Mouse (Mus musculus) lung, adult 10 weeks (tissue): Measurements from ENCODE around the gene Fkbp9. TPM values are rescaled to one million over a fixed set of nuclear protein-coding genes. Genes with fewer than 3 reads are reported as not detected.

Experiments used
- polyA plus RNA-seq: library from polyadenylated mRNA; stranded (reverse); fragments of 350-450 nt; fragmentation: Illumina TruSeq; extraction: RNeasy Lipid Tissue Mini Kit (QIAGEN cat#74804); gene quantifications from one replicate; pipeline ENCODE4 v1.2.3, GENCODE M21; 2014; ENCODE audit warnings: low read depth, low replicate concordance; ENCODE audit not compliant: insufficient read depth

Fkbp9 gene
- 79.3 TPM for polyA plus RNA-seq

DNA sequence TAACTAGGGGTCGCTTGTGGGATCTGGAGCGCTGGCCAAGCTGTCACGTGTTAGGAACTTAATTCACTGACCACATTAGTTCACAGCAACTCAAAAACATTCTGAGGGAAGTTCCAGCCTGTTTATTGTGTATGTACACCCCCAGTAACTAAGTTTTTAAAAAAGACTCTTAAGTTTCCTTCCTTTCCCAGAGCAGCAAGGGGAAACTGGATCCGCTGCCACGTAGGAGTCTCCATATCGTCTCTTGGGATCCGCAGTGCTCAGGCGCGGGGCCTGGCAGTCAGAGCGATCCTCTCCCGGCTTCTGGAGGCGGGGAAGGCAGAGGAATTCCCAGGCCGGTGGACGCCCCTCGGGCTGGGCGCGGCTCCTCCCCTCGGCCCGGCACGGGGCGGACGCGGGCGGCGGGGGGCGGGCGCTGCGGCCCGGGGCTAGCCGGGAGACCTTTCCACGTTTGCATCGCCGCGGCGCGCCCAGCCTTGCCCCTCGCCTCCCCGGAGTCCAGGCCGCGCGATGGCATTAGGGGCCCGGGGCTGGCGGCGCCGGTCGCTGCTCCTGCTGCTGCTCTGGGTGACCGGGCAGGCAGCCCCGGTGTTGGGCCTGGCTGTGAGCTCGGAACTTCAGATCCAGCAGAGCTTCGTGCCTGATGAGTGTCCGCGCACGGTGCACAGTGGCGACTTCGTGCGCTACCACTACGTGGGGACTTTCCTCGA, at the start of gene Fkbp9:
Gene Fkbp9, plus strand, starts transcription at position 363 of the 710 bp plus-strand sequence.

DNA sequence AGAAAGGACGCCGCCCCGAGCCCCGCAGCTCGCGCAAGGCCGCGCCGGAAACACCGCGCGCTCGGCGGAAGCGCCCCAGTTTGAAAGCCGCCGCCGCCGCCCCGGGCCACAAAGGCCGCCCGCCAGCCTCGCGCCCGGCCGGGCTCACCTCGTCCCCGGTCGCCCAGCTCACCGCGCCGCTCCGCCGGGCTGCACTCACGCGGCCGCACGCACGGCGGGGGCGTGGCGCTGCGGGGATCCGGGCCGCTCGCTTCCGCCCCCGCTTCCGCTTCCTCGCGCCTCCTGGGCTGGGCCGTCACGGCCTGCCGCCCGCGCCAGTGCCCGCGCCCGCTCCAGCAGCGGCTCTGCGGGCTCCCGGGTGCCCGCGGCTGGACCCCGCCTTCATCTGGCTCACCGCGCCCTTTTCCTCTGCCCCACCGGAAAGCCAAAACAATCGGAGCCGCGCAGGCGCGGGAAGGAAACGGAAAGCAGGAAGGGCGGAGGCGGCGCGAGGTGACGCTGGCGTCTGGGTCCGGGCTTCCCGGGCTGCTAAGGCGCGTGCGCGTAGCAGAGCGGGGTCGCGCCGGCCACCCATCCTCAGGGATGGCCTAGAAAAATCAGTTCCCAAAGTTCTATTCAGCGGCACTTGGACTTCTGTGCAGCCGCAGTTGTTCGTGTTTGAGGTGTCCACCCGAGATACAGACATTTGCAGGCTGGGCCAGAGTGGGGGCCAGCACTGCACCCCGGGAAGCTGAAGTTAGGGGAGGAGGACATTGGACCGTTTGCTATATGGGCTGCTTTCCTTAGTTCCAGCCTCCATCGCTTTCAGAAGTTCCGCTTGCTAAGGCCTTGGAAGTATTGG, 34.3 kb upstream of the Fkbp9 start, which contains the start of gene Kbtbd2:
Gene Kbtbd2, minus strand, starts transcription at position 503 of the 841 bp plus-strand sequence.

DNA sequence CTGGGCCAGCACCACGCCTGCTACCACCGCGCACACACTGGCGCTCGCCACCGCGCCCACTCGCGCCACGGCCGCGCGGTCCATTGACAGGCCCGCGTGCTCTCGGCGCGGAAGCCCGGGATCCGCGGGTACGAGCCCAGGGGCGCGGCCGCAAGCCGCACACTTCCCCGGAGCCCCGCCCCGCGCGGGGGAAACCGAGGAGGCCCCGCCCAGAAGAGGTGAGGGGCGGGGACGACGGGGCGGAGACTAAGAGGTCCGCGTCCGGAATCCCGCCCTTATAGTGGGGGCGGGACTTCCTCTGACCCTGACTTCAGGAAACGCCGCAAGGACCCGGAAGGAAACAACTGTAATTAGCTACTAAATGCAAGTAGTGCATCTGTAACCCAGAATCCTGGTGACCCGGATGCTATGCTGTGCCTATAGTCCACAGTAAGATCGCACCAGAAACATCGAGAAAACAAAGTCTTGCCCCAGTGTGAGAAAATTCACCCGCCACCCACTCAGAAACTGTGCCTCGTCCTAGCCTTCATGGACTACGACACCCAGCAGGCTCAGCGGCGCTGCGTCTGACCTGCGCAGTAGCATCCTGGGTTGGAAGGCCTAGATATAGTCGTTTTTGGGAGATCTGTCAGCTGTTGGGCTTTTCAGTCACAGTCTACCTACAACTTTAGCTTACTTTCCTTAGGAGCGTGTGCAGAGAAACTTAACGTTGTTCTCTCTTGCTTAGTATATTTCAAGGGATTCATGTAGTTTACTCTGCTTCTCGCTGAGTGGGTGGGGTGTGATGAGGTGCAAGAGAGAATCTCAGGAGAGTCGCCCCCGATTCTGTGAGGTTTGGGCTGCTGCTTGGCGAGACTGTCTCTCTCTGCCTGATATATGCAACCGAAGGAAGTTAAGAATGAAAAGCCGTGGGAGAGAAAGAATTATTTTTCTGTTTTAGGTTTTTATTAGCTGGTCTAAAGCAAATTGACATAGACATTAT, 92.2 kb downstream of the Fkbp9 start, which contains the start of the genes Nt5c3 and Vmn1r4:
Gene Nt5c3, minus strand, starts transcription at position 207 of the 982 bp plus-strand sequence.
Gene Vmn1r4, plus strand, starts transcription at position 290 of the 982 bp plus-strand sequence.

Other genes starting within 250 kb of the Fkbp9 start
- gene Lsm5, start 127.3 kb upstream of the Fkbp9 start, polyA plus RNA-seq, result 53.5 TPM
- 6.5 TPM for gene Avl9, start 117.2 kb upstream of the Fkbp9 start, polyA plus RNA-seq
- gene Kbtbd2, start 34.2 kb upstream of the Fkbp9 start, polyA plus RNA-seq, result 16.1 TPM
- gene Nt5c3, start 91.9 kb downstream of the Fkbp9 start, polyA plus RNA-seq, result 25.7 TPM
- 0.22 TPM for gene Vmn1r4, start 92.0 kb downstream of the Fkbp9 start, polyA plus RNA-seq
- gene Vmn1r5, start 138.2 kb downstream of the Fkbp9 start, polyA plus RNA-seq, result not detected
- not detected for gene Vmn1r6, start 165.2 kb downstream of the Fkbp9 start, polyA plus RNA-seq
- not detected for gene Vmn1r7, start 193.3 kb downstream of the Fkbp9 start, polyA plus RNA-seq
- gene Vmn1r8, start 200.2 kb downstream of the Fkbp9 start, polyA plus RNA-seq, result not detected
- gene Vmn1r9, start 234.7 kb downstream of the Fkbp9 start, polyA plus RNA-seq, result not detected